ENCODE assay signal across 14 mouse cellular contexts in genomic region chr11:110462975-110463578, GRCm38 (mm10).
A peak's percentile ranks its signal among the peaks of the same experiment; 100 is the strongest.
DNase-seq lines count a peak whose midpoint lies in the region; TF ChIP-seq lines count a peak whose summit lies in the region.
"Had no signal": no experiment of that assay in that cellular context is flagged by ENCODE, and none has a peak within 500 bp of the region (broad histone marks: within the 10 kb centered on the region; RNA-seq: fewer than 3 reads in every experiment).

No protein-coding gene starts in this region.

- peaks cover 15% of the 10 kb centered on the region; the same call in 1 of the 2 replicates for H3K4me1 ChIP-seq in small intestine, adult 2 months (ENCODE audit: control insufficient read depth, insufficient read depth, insufficient read length, low read length)

- TF ChIP-seq CTCF in small intestine, adult 2 months (IDR thresholded peaks at IDR 0.05; ENCODE audit: extremely low read depth, insufficient read length, insufficient replicate concordance, low read depth, low read length) = no peak

- no peaks in the 10 kb centered on the region for H3K36me3 ChIP-seq in small intestine, adult 2 months (ENCODE audit: control insufficient read depth, insufficient read depth, low read length)
- H3K36me3 ChIP-seq: embryonic facial prominence, embryonic 15.5 days; hindbrain, embryonic 12.5 days; midbrain, embryonic 10.5 days; neural tube, embryonic 12.5 days had no signal

- H3K27ac ChIP-seq in small intestine, adult 2 months (ENCODE audit: insufficient read depth, low read depth, low read length) = peak overlapping the region; percentile 47
- H3K27ac ChIP-seq: embryonic facial prominence, embryonic 15.5 days; hindbrain, embryonic 12.5 days; midbrain, embryonic 10.5 days; neural tube, embryonic 12.5 days had no signal

- no peak overlapping the region for H3K4me3 ChIP-seq in small intestine, adult 2 months (ENCODE audit: low read depth, low read length)
- H3K4me3 ChIP-seq: embryonic facial prominence, embryonic 15.5 days; hindbrain, embryonic 12.5 days; midbrain, embryonic 10.5 days; neural tube, embryonic 12.5 days had no signal

- no peaks in the 10 kb centered on the region for H3K27me3 ChIP-seq in small intestine, adult 2 months (ENCODE audit: control insufficient read depth, insufficient read depth, low read length)
- H3K27me3 ChIP-seq: embryonic facial prominence, embryonic 15.5 days; hindbrain, embryonic 12.5 days; neural tube, embryonic 12.5 days had no signal

- WGBS in small intestine, adult 2 months = 43% methylated on average over 8 of the region's 8 CpGs

- no peak for TF ChIP-seq POLR2A in small intestine, adult 2 months (IDR thresholded peaks at IDR 0.05; ENCODE audit: low read depth, low read length)

- DNase-seq in kidney, adult 11 months = peak; percentile 52
- DNase-seq in kidney, postnatal 4 days = no peak
- DNase-seq in c-Kit-positive CD71-positive TER-119-negative erythroid progenitor cells, embryonic 14.5 days (ENCODE audit: low read depth) = peak; percentile 63
- DNase-seq in liver (peak; percentile 77), MN1 (ENCODE audit: low spot score) (no peak)
- DNase-seq in gastrocnemius, postnatal 4 days (ENCODE audit: low spot score in 2 of 2) = no peak
- no peak for DNase-seq in urinary bladder, postnatal 14 days (ENCODE audit: low spot score)
- DNase-seq: cerebellum, postnatal 36 days; lung, adult 2 months had no signal

Comparison
In these comparisons a context has a peak if more than half of its experiments do, and no peak if none do; other contexts are left out.
1. DNase-seq: peak in kidney, adult 11 months (single experiment), c-Kit-positive CD71-positive TER-119-negative erythroid progenitor cells, embryonic 14.5 days (single experiment) and liver (single experiment); none in kidney, postnatal 4 days (0 of 2), MN1 (single experiment), gastrocnemius, postnatal 4 days (0 of 2) and urinary bladder, postnatal 14 days (single experiment).